Mouse (Mus musculus): ENCODE measurements around the gene Cmtr1.

The Cmtr1 gene

GRCm38 (mm10) chr17:29737849-29738804, 77.7 kb downstream of the Cmtr1 start:
- DNase-seq, result peak; percentile 9 to 23

DNA sequence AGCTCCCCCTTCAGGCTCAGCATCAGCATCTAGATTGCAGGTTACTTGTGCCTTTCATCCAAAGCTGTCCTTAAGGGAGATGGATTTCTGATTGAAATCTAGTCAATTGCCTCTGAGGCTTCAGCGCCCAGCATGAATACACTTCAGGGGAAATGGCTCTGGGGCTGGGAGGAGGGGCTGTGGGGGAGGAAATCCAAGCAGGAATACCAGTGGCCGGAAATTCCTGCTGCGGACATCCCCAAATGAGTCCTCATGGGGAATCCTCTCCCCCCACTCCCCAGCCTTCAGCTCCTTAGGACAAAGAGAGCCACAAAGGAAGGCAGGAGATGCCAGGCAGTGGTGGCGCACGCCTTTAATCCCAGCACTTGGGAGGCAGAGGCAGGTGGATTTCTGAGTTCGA, 87.1 kb downstream of the Cmtr1 start:
- DNase-seq, result no peak

DNA sequence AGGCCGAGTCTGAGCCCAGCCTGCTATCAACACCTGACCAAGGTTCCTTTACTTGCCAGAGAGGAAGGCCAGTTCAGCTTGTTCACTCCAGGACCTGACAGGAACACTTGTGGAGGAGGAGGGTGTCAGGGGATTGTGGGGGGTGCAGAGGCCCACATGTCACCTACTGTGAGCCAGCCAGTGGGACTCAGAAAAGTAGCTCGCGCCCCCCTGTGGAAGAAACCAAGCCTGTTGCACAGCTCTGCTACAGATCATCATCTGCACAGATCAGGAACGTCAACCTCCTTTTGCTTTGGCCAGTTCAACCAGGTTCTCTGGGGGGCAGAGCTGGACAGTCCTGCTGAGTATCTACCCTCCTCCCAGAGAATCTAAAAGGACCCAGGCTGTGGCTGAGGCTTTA, 94.1 kb downstream of the Cmtr1 start:
- no peak for DNase-seq
